ENCODE assay signal across 8 mouse cellular contexts in genomic region chr4:83383899-83384490, GRCm38 (mm10). TPM values are rescaled to one million over a fixed set of nuclear protein-coding genes. Genes with fewer than 3 reads are reported as not detected.
DNase-seq lines count a peak whose midpoint lies in the region; ATAC-seq and TF ChIP-seq lines count a peak whose summit lies in the region.
"Had no signal": no experiment of that assay in that cellular context is flagged by ENCODE, and none has a peak within 500 bp of the region (broad histone marks: within the 10 kb centered on the region; RNA-seq: fewer than 3 reads in every experiment).

No protein-coding gene starts in this region.

- TF ChIP-seq CTCF in liver, adult 2 months (IDR thresholded peaks at IDR 0.05; ENCODE audit: low read depth, low read length), result peak; percentile 19; the same call in 1 of the 2 replicates

- no peaks in the 10 kb centered on the region for H3K9me3 ChIP-seq in liver, embryonic 11.5 days (ENCODE audit: control insufficient read depth, low read length)

- ATAC-seq in liver, embryonic 11.5 days (replicated peaks; ENCODE audit: low FRiP score), result no peak
- ATAC-seq in hematopoietic stem cell, adult 5-6 weeks (replicated peaks in 1 of 2; ENCODE audit: insufficient read depth in 1 of 2, low FRiP score in 2 of 2, low TSS enrichment in 1 of 2, low read depth in 1 of 2, poor library complexity in 2 of 2, severe bottlenecking in 2 of 2), result peak; percentile 27 to 48; a peak in 2 of 4 replicates
- ATAC-seq in inflammation-experienced regulatory T-cells, adult 6 months, result no peak

- H3K9ac ChIP-seq in liver, adult 2 months (ENCODE audit: low read depth, low read length), result no peak overlapping the region
- H3K9ac ChIP-seq in liver, embryonic 11.5 days (ENCODE audit: low read depth, low read length), result no peak overlapping the region

- WGBS in liver, adult 2 months, result 52% methylated on average over 6 of the region's 6 CpGs
- 54% methylated on average over 6 of the region's 6 CpGs for WGBS in liver, embryonic 11.5 days

- no peaks in the 10 kb centered on the region for H3K4me1 ChIP-seq in liver, adult 2 months (ENCODE audit: control insufficient read depth, insufficient read depth, low read length)
- no peaks in the 10 kb centered on the region for H3K4me1 ChIP-seq in liver, embryonic 11.5 days (replicated peaks; ENCODE audit: control insufficient read depth, insufficient read depth, low read length)

- H3K36me3 ChIP-seq in liver, adult 2 months (ENCODE audit: control insufficient read depth, insufficient read depth, low read length), result no peaks in the 10 kb centered on the region
- H3K36me3 ChIP-seq in liver, embryonic 11.5 days (ENCODE audit: control insufficient read depth, insufficient read depth, low read length), result no peaks in the 10 kb centered on the region

- no peaks in the 10 kb centered on the region for H3K79me2 ChIP-seq in liver, adult 2 months (ENCODE audit: control insufficient read depth, insufficient read depth, low read length)

- no peaks in the 10 kb centered on the region for H3K27me3 ChIP-seq in liver, adult 2 months (ENCODE audit: control insufficient read depth, insufficient read depth, low read length)
- no peaks in the 10 kb centered on the region for H3K27me3 ChIP-seq in liver, embryonic 11.5 days (replicated peaks; ENCODE audit: control insufficient read depth, insufficient read depth, low read length)

- H3K27ac ChIP-seq in liver, adult 2 months (replicated peaks; ENCODE audit: insufficient read depth, low read depth, low read length), result no peak overlapping the region
- H3K27ac ChIP-seq in liver, embryonic 11.5 days (ENCODE audit: low read depth, low read length), result no peak overlapping the region
- H3K27ac ChIP-seq: macrophage had no signal

- TF ChIP-seq POLR2A in liver, adult 2 months (IDR thresholded peaks at IDR 0.05; ENCODE audit: extremely low read depth, insufficient read depth, low read length), result no peak

- peak; percentile 65 for DNase-seq in liver, adult 2 months (ENCODE audit: extremely low read depth, low read depth, low spot score)
- no peak for DNase-seq in liver, embryonic 11.5 days (ENCODE audit: low spot score)
- DNase-seq in NIH3T3 (ENCODE audit: low read depth), result peak; percentile 56
- peak; percentile 20 for DNase-seq in cerebellum, adult 11-12 months
- peak; percentile 69 for DNase-seq in naive thymus-derived CD4-positive, alpha-beta T cell, adult 2 months (ENCODE audit: low read depth)

- H3K4me3 ChIP-seq in liver, adult 2 months (ENCODE audit: insufficient read depth, low read depth, low read length), result no peak overlapping the region
- H3K4me3 ChIP-seq in liver, embryonic 11.5 days (ENCODE audit: low read depth, low read length), result no peak overlapping the region

- no peak overlapping the region for H3K4me2 ChIP-seq in liver, embryonic 11.5 days

RNA-seq across cellular contexts. Expression of gene Snapc3, which starts 33.5 kb away (rescaled TPM):
- total RNA-seq in liver, adult 2 months (2014; rRNA removed), result 11.1 and 11.5 TPM in 2 replicates
- 4.2 and 5.2 TPM in 2 replicates for polyA plus RNA-seq in liver, adult 2 months (2012; rRNA removed)
- 31.1 and 32.8 TPM in 2 replicates for polyA plus RNA-seq in liver, embryonic 11.5 days (2014; fragmentation: Nextera tagmentation; extraction: Ambion mirVana)
- total RNA-seq in hematopoietic stem cell, adult 5-6 weeks (2017), result 47.7 and 53.6 TPM in 2 replicates
- 10 to 100 TPM; 41.9 to 49.3 (median 46.3) TPM for polyA plus RNA-seq in inflammation-experienced regulatory T-cells, adult 6 months (2017; shearing (Covaris generic))

RNA-seq across cellular contexts. Expression of gene Ttc39b, which starts 59.9 kb away (rescaled TPM):
- 21.0 and 21.3 TPM in 2 replicates for total RNA-seq in liver, adult 2 months (2014; rRNA removed)
- polyA plus RNA-seq in liver, adult 2 months (2012; rRNA removed), result 6.5 and 6.7 TPM in 2 replicates
- polyA plus RNA-seq in liver, embryonic 11.5 days (2014; fragmentation: Nextera tagmentation; extraction: Ambion mirVana), result 5.1 and 5.6 TPM in 2 replicates
- 14.5 and 15.1 TPM in 2 replicates for total RNA-seq in hematopoietic stem cell, adult 5-6 weeks (2017)
- 100 to 1,000 TPM; 108 to 137 (median 120) TPM for polyA plus RNA-seq in inflammation-experienced regulatory T-cells, adult 6 months (2017; shearing (Covaris generic))

Comparison
In these comparisons a context has a peak if more than half of its experiments do, and no peak if none do; other contexts are left out.
1. ATAC-seq: peak in hematopoietic stem cell, adult 5-6 weeks (2 of 2); none in liver, embryonic 11.5 days (single experiment) and inflammation-experienced regulatory T-cells, adult 6 months (single experiment).
2. RNA of gene Ttc39b, which starts 59.9 kb away (polyA plus RNA-seq): 108 to 137 TPM in inflammation-experienced regulatory T-cells, adult 6 months; 6.5 to 6.7 TPM in liver, adult 2 months and 5.1 to 5.6 TPM in liver, embryonic 11.5 days; every median in the first group is over 10 times any median in the second.